Mouse (Mus musculus) thymus, adult 2 months (tissue): ENCODE measurements around the gene Kcne4. TPM values are rescaled to one million over a fixed set of nuclear protein-coding genes. Genes with fewer than 3 reads are reported as not detected.

ENCODE experiments used
- DNase-seq: peaks from one replicate; pipeline ENCODE4 v3.0.0; 2021
- H3K27ac ChIP-seq: fragments of 200-500 bp; 2 replicates; pipeline ENCODE4 v1.5.1; 2012; ENCODE audit warnings: low read length, control low read depth; ENCODE audit not compliant: control insufficient read depth, insufficient read depth
- H3K27me3 ChIP-seq: fragments of 200-500 bp; 2 replicates; pipeline ENCODE4 v1.6.1; 2012; ENCODE audit warnings: mild to moderate bottlenecking, low read length, moderate library complexity, mixed read lengths; ENCODE audit not compliant: control insufficient read depth, insufficient read depth
- H3K36me3 ChIP-seq: fragments of 200-500 bp; 2 replicates; pipeline ENCODE4 v1.6.1; 2012; ENCODE audit warnings: mild to moderate bottlenecking, low read length, moderate library complexity; ENCODE audit not compliant: control insufficient read depth, insufficient read depth
- H3K4me1 ChIP-seq: fragments of 200-500 bp; replicated peaks from 2 replicates; pipeline ENCODE4 v1.6.1; 2012; ENCODE audit warnings: low read length; ENCODE audit not compliant: control insufficient read depth, insufficient read depth
- H3K4me3 ChIP-seq: fragments of 200-500 bp; 2 replicates; pipeline ENCODE4 v1.5.1; 2012; ENCODE audit warnings: mild to moderate bottlenecking, low read length, control low read depth, moderate library complexity; ENCODE audit not compliant: control insufficient read depth, insufficient read depth
- CTCF ChIP-seq: fragments of 200-500 bp; IDR thresholded peaks from 2 replicates; pipeline ENCODE4 v1.5.1; 2012; ENCODE audit warnings: mild to moderate bottlenecking, control low read depth, low read length, moderate library complexity, borderline replicate concordance; ENCODE audit not compliant: control insufficient read depth, poor library complexity, insufficient read depth; ENCODE audit errors: extremely low read depth
- POLR2A ChIP-seq: fragments of 200-500 bp; IDR thresholded peaks from 2 replicates; pipeline ENCODE4 v1.6.1; 2012; ENCODE audit warnings: mild to moderate bottlenecking, low read length, control low read depth, moderate library complexity; ENCODE audit not compliant: control insufficient read depth, poor library complexity, insufficient read depth; ENCODE audit errors: extremely low read depth
- WGBS: fragments of 180-500 bp; shearing (Covaris S2); methylation state at CpG from one replicate; pipeline ENCODE4 v1.1.7; 2018; 5-methylcytosine and 5-hydroxymethylcytosine counted together
- polyA plus RNA-seq: library from polyadenylated mRNA; depleted of rRNA; stranded (reverse); fragments of >200 nt; gene quantifications from 2 replicates; pipeline ENCODE4 v1.2.3, GENCODE M21; 2012

The Kcne4 gene
- polyA plus RNA-seq, 1 experiment, result 0.44 TPM

DNA sequence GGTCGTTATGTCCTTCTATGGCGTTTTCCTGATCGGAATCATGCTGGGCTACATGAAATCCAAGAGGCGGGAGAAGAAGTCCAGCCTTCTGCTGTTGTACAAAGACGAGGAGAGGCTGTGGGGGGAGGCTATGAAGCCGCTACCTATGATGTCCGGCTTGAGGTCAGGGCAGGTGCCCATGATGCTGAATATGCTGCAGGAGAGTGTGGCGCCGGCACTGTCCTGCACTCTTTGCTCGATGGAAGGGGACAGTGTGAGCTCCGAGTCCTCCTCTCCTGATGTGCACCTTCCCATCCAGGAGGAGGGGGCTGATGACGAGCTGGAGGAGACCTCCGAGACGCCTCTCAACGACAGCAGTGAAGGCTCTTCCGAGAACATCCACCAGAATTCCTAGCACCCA, 1.2 kb downstream of the Kcne4 start:
- Histone ChIP-seq H3K27me3 (no peaks in the 10 kb centered on the region), H3K4me1 (no peaks in the 10 kb centered on the region), H3K36me3 (no peaks in the 10 kb centered on the region), H3K27ac (no peak overlapping the region), H3K4me3 (no peak overlapping the region)
- TF ChIP-seq POLR2A, result no peak
- 93% methylated on average over 16 of the region's 16 CpGs for WGBS
- no peak for DNase-seq

DNA sequence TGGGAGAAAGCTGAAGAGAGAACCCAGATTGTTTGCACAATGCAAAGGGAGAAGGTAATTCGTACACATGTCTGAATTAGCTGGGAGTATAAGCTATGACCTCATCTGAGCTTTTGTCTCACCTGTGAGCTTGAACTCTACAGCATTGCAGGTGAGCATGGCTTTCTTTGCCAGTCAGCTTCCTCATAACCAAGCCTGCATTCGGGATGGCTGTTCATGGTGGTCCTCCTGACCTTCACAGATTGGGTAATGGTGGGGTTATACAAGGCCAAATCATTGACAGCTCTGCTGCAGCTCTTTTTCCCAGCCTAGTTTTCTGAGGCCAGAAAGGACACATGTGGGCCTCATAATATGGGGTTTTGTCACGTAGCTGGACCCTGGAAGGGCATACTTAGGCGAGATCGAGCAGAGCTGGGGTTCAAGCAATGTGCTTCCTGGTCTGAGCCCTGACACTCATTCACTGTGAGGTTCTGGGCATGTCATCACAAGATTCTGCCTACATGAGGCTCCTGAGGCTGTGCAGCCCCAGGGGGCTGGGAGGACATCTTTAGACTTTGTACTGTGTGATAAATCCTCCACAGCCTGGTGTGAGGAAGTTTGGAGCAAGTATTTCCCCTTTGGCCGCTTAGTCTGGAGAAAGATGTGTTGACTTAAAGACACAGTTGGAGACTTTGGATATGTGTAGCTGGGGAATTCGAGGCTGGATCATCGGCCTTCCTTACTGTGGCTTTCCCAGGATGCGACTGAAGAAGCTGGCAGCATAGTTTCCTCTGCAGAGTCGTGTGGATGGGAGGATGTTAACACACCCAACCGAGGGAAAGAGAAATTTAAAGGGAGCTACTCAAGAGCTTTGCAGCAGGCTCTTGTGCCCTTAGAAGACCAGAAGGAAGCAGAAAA, 2.3 kb downstream of the Kcne4 start:
- H3K36me3 ChIP-seq, result no peaks in the 10 kb centered on the region
- 68% methylated on average over 11 of the region's 11 CpGs for WGBS
- no peaks in the 10 kb centered on the region for H3K27me3 ChIP-seq
- no peak for DNase-seq
- no peak overlapping the region for H3K4me3 ChIP-seq
- H3K27ac ChIP-seq, result no peak overlapping the region
- TF ChIP-seq POLR2A (no peak), CTCF (no peak)
- H3K4me1 ChIP-seq, result no peaks in the 10 kb centered on the region

DNA sequence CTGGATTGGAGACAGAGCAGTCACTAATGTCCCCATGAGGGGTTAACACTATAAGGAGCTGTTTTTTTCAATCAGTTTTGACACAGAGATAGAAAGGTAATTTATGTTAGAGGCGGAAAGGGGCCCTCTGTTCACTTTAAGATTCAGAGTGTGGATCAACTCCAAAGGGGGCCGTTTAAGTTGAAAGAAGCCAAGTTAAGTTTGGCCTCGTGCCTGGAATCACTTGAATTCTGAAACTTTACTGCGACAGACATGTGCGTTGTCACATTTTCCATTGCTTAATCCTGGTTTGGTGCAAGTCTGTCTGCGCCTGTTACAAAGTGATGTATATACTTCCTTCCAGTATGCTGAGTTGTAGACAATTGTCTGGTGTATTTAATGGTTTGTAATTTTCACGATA, 3.0 kb downstream of the Kcne4 start:
- no peaks in the 10 kb centered on the region for H3K4me1 ChIP-seq
- H3K4me3 ChIP-seq, result no peak overlapping the region
- no peak overlapping the region for H3K27ac ChIP-seq
- no peaks in the 10 kb centered on the region for H3K36me3 ChIP-seq
- no peak for DNase-seq
- no peak for TF ChIP-seq CTCF
- no peak for TF ChIP-seq POLR2A
- no peaks in the 10 kb centered on the region for H3K27me3 ChIP-seq
- 38% methylated on average over 7 of the region's 7 CpGs for WGBS

DNA sequence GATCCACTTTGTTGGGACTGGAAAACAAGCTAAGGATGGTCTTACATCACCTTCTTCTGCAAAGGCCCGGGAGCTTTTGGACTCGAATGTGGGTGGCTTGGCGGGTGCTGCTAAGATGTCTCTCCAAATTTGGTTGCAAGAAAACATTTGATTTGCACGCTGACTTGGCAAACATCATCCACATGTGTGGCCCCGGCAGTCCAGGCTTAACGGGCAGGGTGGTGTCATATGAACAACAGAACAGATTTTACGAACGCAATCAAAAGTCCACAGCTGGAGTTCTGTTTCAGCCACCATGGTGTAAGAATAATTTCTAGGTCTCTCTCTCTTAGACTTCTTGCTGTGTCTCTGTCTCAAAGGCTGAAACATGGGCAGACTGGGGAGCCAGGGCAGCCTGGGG, 3.6 kb downstream of the Kcne4 start:
- 93% methylated on average over 8 of the region's 8 CpGs for WGBS
- DNase-seq, result no peak

DNA sequence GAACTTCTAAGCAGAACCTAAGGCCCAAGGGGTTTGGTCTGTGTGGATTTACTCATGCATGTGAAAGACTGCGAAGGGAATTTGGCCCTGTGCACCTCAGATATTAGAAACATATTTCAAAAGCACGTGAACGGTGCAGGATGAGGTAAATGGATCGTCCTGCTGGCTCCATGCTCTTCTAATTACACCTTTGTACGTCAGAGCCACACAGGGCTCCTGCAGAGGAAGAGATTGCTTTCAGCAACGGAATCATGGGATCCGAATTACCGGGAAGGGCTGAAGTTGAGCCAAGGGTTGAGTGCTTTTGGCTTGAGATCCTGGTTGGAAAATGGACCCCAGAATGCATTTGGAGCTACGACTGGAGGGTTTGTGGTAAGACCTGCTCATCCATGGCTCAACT, 4.6 kb downstream of the Kcne4 start:
- H3K4me3 ChIP-seq, result no peak overlapping the region
- no peaks in the 10 kb centered on the region for H3K27me3 ChIP-seq
- H3K4me1 ChIP-seq, result no peaks in the 10 kb centered on the region
- no peaks in the 10 kb centered on the region for H3K36me3 ChIP-seq
- no peak for DNase-seq
- no peak overlapping the region for H3K27ac ChIP-seq
- TF ChIP-seq CTCF (no peak), POLR2A (no peak)
- WGBS, result 96% methylated on average over 9 of the region's 9 CpGs

More for the DNA sequence above, 3.6 kb downstream of the Kcne4 start:
- no peaks in the 10 kb centered on the region for H3K27me3 ChIP-seq
- no peak overlapping the region for H3K4me3 ChIP-seq
- no peaks in the 10 kb centered on the region for H3K4me1 ChIP-seq
- no peak overlapping the region for H3K27ac ChIP-seq
- H3K36me3 ChIP-seq, result no peaks in the 10 kb centered on the region
- TF ChIP-seq POLR2A (no peak), CTCF (no peak)

DNA sequence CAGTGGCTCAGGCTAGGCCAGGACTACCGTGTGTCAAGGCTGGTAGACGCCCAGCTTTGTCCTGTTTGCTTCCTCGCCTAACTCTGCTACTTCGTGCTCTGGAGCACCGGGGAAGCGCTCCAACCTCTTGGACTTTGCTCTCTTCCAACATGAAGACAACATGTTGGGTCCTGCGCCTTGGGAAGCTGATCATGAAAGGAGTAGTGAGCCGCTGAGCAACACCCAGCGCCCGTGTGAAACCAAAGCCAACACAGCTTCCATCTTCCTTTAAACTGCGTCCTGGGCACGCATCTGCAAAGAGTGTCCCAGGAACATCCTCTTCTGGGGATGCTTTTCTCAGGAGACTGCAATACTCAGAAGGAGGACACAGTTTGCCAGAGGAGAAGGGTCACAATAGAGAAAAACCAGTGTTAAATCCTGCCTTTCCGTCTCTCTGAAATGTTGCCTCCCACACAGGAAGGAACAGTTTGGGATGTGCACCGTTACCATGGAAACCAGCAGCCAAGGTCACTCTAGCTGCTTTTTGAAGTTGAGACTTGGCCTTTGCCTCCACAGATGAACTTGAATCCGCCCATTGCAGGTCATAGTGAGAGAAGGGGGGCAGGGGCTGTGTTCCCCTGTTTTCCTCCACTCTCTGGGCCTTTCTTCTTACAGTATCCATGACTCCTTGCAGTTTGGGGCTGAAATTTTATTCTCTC, 5.3 kb downstream of the Kcne4 start:
- no peaks in the 10 kb centered on the region for H3K36me3 ChIP-seq
- H3K4me1 ChIP-seq, result no peaks in the 10 kb centered on the region
- no peaks in the 10 kb centered on the region for H3K27me3 ChIP-seq
- no peak overlapping the region for H3K27ac ChIP-seq
- DNase-seq, result no peak
- no peak overlapping the region for H3K4me3 ChIP-seq
- 93% methylated on average over 15 of the region's 15 CpGs for WGBS
- TF ChIP-seq POLR2A (no peak), CTCF (no peak)

DNA sequence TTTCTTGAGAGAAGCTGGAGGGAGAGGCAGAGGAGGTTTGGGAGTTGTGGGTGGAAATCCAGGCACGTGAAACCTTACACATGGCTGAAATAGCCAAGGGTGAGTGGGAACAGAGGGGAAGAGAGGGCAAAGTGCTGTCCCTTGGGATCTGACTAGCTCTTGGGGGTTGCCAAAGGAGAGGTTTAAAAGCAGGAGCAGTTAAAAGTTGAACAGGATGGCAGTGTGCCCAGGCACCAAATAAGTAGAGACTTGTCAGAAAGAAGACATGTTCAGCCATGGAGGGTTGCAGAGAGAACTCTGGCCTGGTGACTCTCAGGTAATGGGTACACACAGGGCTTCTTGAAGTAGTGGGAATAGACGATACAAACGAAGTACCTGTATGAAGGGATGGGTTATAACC, 8.7 kb downstream of the Kcne4 start:
- H3K36me3 ChIP-seq, result no peaks in the 10 kb centered on the region
- 78% methylated on average over 3 of the region's 3 CpGs for WGBS
- TF ChIP-seq CTCF, result no peak
- TF ChIP-seq POLR2A, result no peak
- H3K4me3 ChIP-seq, result no peak overlapping the region
- H3K27ac ChIP-seq, result no peak overlapping the region
- no peak for DNase-seq
- H3K27me3 ChIP-seq, result no peaks in the 10 kb centered on the region
- H3K4me1 ChIP-seq, result no peaks in the 10 kb centered on the region
